Comparison of ENCODE assay signal across 22 mouse cellular contexts in the genomic region with DNA sequence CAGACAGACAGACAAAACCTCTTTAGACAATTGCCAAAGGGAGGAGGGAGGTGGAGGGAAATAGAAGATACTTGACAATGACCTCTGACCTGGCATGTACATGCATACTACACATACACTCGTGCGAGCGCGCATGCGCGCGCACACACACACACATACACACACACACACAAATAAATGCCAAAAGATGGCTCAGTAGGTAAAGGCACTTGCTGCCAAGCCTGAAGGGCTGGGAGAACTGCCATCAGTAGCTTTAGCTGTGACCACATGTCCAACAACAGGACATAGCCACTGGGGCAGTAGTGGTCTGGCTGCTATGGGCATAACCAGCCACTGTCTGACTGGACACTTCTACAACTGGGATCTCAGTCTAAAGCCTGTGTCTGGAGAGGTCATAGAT. TPM values are rescaled to one million over a fixed set of nuclear protein-coding genes. Genes with fewer than 3 reads are reported as not detected.
DNase-seq lines count a peak whose midpoint lies in the region; ATAC-seq lines count a peak whose summit lies in the region.
"Had no signal": no experiment of that assay in that cellular context is flagged by ENCODE, and none has a peak within 500 bp of the region (broad histone marks: within the 10 kb centered on the region; RNA-seq: fewer than 3 reads in every experiment).

No protein-coding gene starts in this region.

- H3K9me3 ChIP-seq in intestine, embryonic 16.5 days (ENCODE audit: control insufficient read depth, low read length), result no peaks in the 10 kb centered on the region
- H3K9me3 ChIP-seq: embryonic facial prominence, embryonic 13.5 days; forebrain, embryonic 12.5 days; heart, embryonic 13.5 days; hindbrain, embryonic 12.5 days had no signal

- no peak overlapping the region for H3K9ac ChIP-seq in intestine, embryonic 16.5 days (ENCODE audit: low read depth, low read length)
- H3K9ac ChIP-seq: embryonic facial prominence, embryonic 13.5 days; forebrain, embryonic 12.5 days; heart, embryonic 13.5 days; hindbrain, embryonic 12.5 days had no signal

- H3K4me3 ChIP-seq in intestine, embryonic 16.5 days (ENCODE audit: low read length), result no peak overlapping the region
- H3K4me3 ChIP-seq: embryonic facial prominence, embryonic 13.5 days; forebrain, embryonic 12.5 days; gastrocnemius, adult 2 months; heart, embryonic 13.5 days; hindbrain, embryonic 12.5 days had no signal

- ATAC-seq in cerebellum, adult (ENCODE audit: insufficient number of reproducible peaks, low FRiP score, low TSS enrichment), result no peak
- no peak for ATAC-seq in intestine, embryonic 16.5 days
- ATAC-seq: forebrain, embryonic 16.5 days; hindbrain, embryonic 16.5 days; inflammation-experienced regulatory T-cells, adult 6 months had no signal

- H3K4me1 ChIP-seq in intestine, embryonic 16.5 days (ENCODE audit: control insufficient read depth, insufficient read depth, low read length), result peaks cover 37% of the 10 kb centered on the region

- H3K27me3 ChIP-seq in intestine, embryonic 16.5 days (replicated peaks; ENCODE audit: control insufficient read depth, insufficient read depth, low read length), result no peaks in the 10 kb centered on the region
- H3K27me3 ChIP-seq: embryonic facial prominence, embryonic 13.5 days; forebrain, embryonic 12.5 days; heart, embryonic 13.5 days; hindbrain, embryonic 12.5 days had no signal

- H3K27ac ChIP-seq in intestine, embryonic 16.5 days (ENCODE audit: low read length), result no peak overlapping the region
- H3K27ac ChIP-seq: embryonic facial prominence, embryonic 13.5 days; forebrain, embryonic 12.5 days; gastrocnemius, adult 2 months; heart, embryonic 13.5 days; hindbrain, embryonic 12.5 days had no signal

- 93% methylated on average over 7 of the region's 7 CpGs for WGBS in intestine, embryonic 16.5 days

- no peaks in the 10 kb centered on the region for H3K36me3 ChIP-seq in intestine, embryonic 16.5 days (ENCODE audit: control insufficient read depth, insufficient read depth, low read length)
- H3K36me3 ChIP-seq: forebrain, embryonic 12.5 days; hindbrain, embryonic 12.5 days had no signal

- no peak overlapping the region for H3K4me2 ChIP-seq in intestine, embryonic 16.5 days (ENCODE audit: low read depth, low read length)
- H3K4me2 ChIP-seq: embryonic facial prominence, embryonic 13.5 days; forebrain, embryonic 12.5 days; heart, embryonic 13.5 days; hindbrain, embryonic 12.5 days had no signal

- peak; percentile 77 for DNase-seq in cerebellum, adult 11-12 months
- DNase-seq in cerebellum, adult 8-10 months, result peak; percentile 57
- peak; percentile 71 to 75 for DNase-seq in cerebellum, postnatal 14 days
- DNase-seq in urinary bladder, postnatal 10 days (ENCODE audit: low spot score), result no peak
- no peak for DNase-seq in layer of hippocampus, postnatal 14 days (ENCODE audit: low spot score in 2 of 2)
- DNase-seq: adrenal gland, postnatal 10 days; gastrocnemius, adult 2 months; gastrocnemius, postnatal 25 days; heart, adult 11 months; heart, postnatal 4 days; kidney, adult 11 months had no signal

RNA-seq across cellular contexts. Expression of a gene that starts 4.9 kb away (rescaled TPM):
- total RNA-seq in layer of hippocampus, postnatal 14 days (2021), result 10 to 100 TPM; 44.7 to 45.5 TPM
- polyA plus RNA-seq in intestine, embryonic 16.5 days (2015; fragmentation: Nextera tagmentation; extraction: Ambion mirVana), result 21.2 and 21.5 TPM in 2 replicates

RNA-seq across cellular contexts. Expression of a gene that starts 15.3 kb away (rescaled TPM):
- 100 to 1,000 TPM; 251 to 263 TPM for total RNA-seq in layer of hippocampus, postnatal 14 days (2021)
- polyA plus RNA-seq in intestine, embryonic 16.5 days (2015; fragmentation: Nextera tagmentation; extraction: Ambion mirVana), result 2.9 and 3.3 TPM in 2 replicates
- total RNA-seq: gastrocnemius, adult 2 months; gastrocnemius, postnatal 25 days; heart, postnatal 4 days; MEL had no signal
- polyA plus RNA-seq: heart, postnatal 0 days had no signal

RNA-seq across cellular contexts. Expression of a gene that starts 21.1 kb away (rescaled TPM):
- 10 to 100 TPM; 21.8 to 24.2 TPM for total RNA-seq in layer of hippocampus, postnatal 14 days (2021)
- polyA plus RNA-seq in intestine, embryonic 16.5 days (2015; fragmentation: Nextera tagmentation; extraction: Ambion mirVana), result 1.6 and 1.7 TPM in 2 replicates
- polyA plus RNA-seq: inflammation-experienced regulatory T-cells, adult 6 months had no signal

RNA-seq across cellular contexts. Expression of a gene that starts 32.5 kb away (rescaled TPM):
- 100 to 1,000 TPM; 128 to 135 TPM for total RNA-seq in layer of hippocampus, postnatal 14 days (2021)
- polyA plus RNA-seq in intestine, embryonic 16.5 days (2015; fragmentation: Nextera tagmentation; extraction: Ambion mirVana), result 12.9 and 16.4 TPM in 2 replicates

RNA-seq across cellular contexts. Expression of a gene that starts 34.7 kb away (rescaled TPM):
- 100 to 1,000 TPM in 1 of 2 experiments, 10 to 100 TPM in 1; 83.2 to 103 TPM for total RNA-seq in layer of hippocampus, postnatal 14 days (2021)
- polyA plus RNA-seq in intestine, embryonic 16.5 days (2015; fragmentation: Nextera tagmentation; extraction: Ambion mirVana), result 130 and 137 TPM in 2 replicates

Comparison
In these comparisons a context has a peak if more than half of its experiments do, and no peak if none do; other contexts are left out.
1. DNase-seq: peak in cerebellum, adult 11-12 months (single experiment), cerebellum, adult 8-10 months (single experiment) and cerebellum, postnatal 14 days (2 of 2); none in urinary bladder, postnatal 10 days (single experiment) and layer of hippocampus, postnatal 14 days (0 of 2).